Mouse (Mus musculus): Measurements from ENCODE around the gene Nenf.

- TF ChIP-seq CTCF (conservative IDR thresholded peaks at IDR 0.05; ENCODE audit: insufficient read depth, insufficient read length, low read depth, low read length) (no peak), POLR2A (IDR thresholded peaks at IDR 0.05; ENCODE audit: low read depth, low read length) (no peak)
Measured at GRCm38 (mm10) chr1:191350355-191350754, 32.4 kb upstream of the Nenf start.

Measured in kidney, adult 2 months (tissue).